Mouse (Mus musculus): ENCODE results near the gene Efna4. TPM values are rescaled to one million over a fixed set of nuclear protein-coding genes. Genes with fewer than 3 reads are reported as not detected.

The Efna4 gene
- polyA plus RNA-seq (2012; rRNA removed; ENCODE audit: low replicate concordance), result 3.7 and 48.7 TPM in 2 replicates

GRCm38 (mm10) chr3:89337721-89338578, at the start of gene Efna4:
Gene Efna4 (minus strand): TSS chr3:89338028.

GRCm38 (mm10) chr3:89365153-89365485, 27.3 kb upstream of the Efna4 start, which contains the start of gene Dcst1:
Gene Dcst1 (minus strand): TSS chr3:89365253.

GRCm38 (mm10) chr3:89361675-89362074, 23.8 kb upstream of the Efna4 start, which contains the start of gene Dcst2:
Gene Dcst2 (plus strand): TSS chr3:89361975.

GRCm38 (mm10) chr3:89349869-89350501, 12.2 kb upstream of the Efna4 start, which contains the start of gene Adam15:
Gene Adam15 (minus strand): TSS chr3:89349996.

GRCm38 (mm10) chr3:89322514-89323165, 15.2 kb downstream of the Efna4 start, which contains the start of gene Efna3:
Gene Efna3 (minus strand): TSS chr3:89322965.

Other genes starting within 250 kb of the Efna4 start
- 34.6 and 53.0 TPM in 2 replicates for gene Rusc1, start 244.7 kb downstream of the Efna4 start, polyA plus RNA-seq (2012; rRNA removed; ENCODE audit: low replicate concordance)
- not detected in 2 replicates for gene Gm43738, start 236.9 kb downstream of the Efna4 start, polyA plus RNA-seq (2012; rRNA removed; ENCODE audit: low replicate concordance)
- gene Fdps, start 236.1 kb downstream of the Efna4 start, polyA plus RNA-seq (2012; rRNA removed; ENCODE audit: low replicate concordance), result 79.2 and 117 TPM in 2 replicates
- gene Pklr, start 201.9 kb downstream of the Efna4 start, polyA plus RNA-seq (2012; rRNA removed; ENCODE audit: low replicate concordance), result 1.9 TPM in 1 of 2 replicates, not detected in the other
- 0.11 and 1.8 TPM in 2 replicates for gene Hcn3, start 177.8 kb downstream of the Efna4 start, polyA plus RNA-seq (2012; rRNA removed; ENCODE audit: low replicate concordance)
- gene Clk2, start 173.2 kb downstream of the Efna4 start, polyA plus RNA-seq (2012; rRNA removed; ENCODE audit: low replicate concordance), result 52.1 and 101 TPM in 2 replicates
- gene Scamp3, start 160.6 kb downstream of the Efna4 start, polyA plus RNA-seq (2012; rRNA removed; ENCODE audit: low replicate concordance), result 176 and 177 TPM in 2 replicates
- gene Fam189b, start 154.9 kb downstream of the Efna4 start, polyA plus RNA-seq (2012; rRNA removed; ENCODE audit: low replicate concordance), result 30.0 and 81.4 TPM in 2 replicates
- 119 and 134 TPM in 2 replicates for gene Gba, start 135.1 kb downstream of the Efna4 start, polyA plus RNA-seq (2012; rRNA removed; ENCODE audit: low replicate concordance)
- gene Thbs3, start 122.8 kb downstream of the Efna4 start, polyA plus RNA-seq (2012; rRNA removed; ENCODE audit: low replicate concordance), result 55.5 and 268 TPM in 2 replicates
- gene Mtx1, start 110.9 kb downstream of the Efna4 start, polyA plus RNA-seq (2012; rRNA removed; ENCODE audit: low replicate concordance), result 170 and 192 TPM in 2 replicates
- gene Muc1, start 109.0 kb downstream of the Efna4 start, polyA plus RNA-seq (2012; rRNA removed; ENCODE audit: low replicate concordance), result 2.8 and 52.8 TPM in 2 replicates
- gene Krtcap2, start 92.1 kb downstream of the Efna4 start, polyA plus RNA-seq (2012; rRNA removed; ENCODE audit: low replicate concordance), result 112 and 194 TPM in 2 replicates
- gene Trim46, start 91.7 kb downstream of the Efna4 start, polyA plus RNA-seq (2012; rRNA removed; ENCODE audit: low replicate concordance), result 5.0 and 16.6 TPM in 2 replicates
- 369 and 505 TPM in 2 replicates for gene Dpm3, start 78.7 kb downstream of the Efna4 start, polyA plus RNA-seq (2012; rRNA removed; ENCODE audit: low replicate concordance)
- gene Slc50a1, start 67.5 kb downstream of the Efna4 start, polyA plus RNA-seq (2012; rRNA removed; ENCODE audit: low replicate concordance), result 187 and 197 TPM in 2 replicates
- 42.8 and 59.6 TPM in 2 replicates for gene Efna1, start 56.9 kb downstream of the Efna4 start, polyA plus RNA-seq (2012; rRNA removed; ENCODE audit: low replicate concordance)
- gene Efna3, start 15.1 kb downstream of the Efna4 start, polyA plus RNA-seq (2012; rRNA removed; ENCODE audit: low replicate concordance), result 0.56 and 5.8 TPM in 2 replicates
- 211 and 374 TPM in 2 replicates for gene Adam15, start 12.0 kb upstream of the Efna4 start, polyA plus RNA-seq (2012; rRNA removed; ENCODE audit: low replicate concordance)
- gene Dcst2, start 23.9 kb upstream of the Efna4 start, polyA plus RNA-seq (2012; rRNA removed; ENCODE audit: low replicate concordance), result 2.2 and 6.3 TPM in 2 replicates
- gene Dcst1, start 27.2 kb upstream of the Efna4 start, polyA plus RNA-seq (2012; rRNA removed; ENCODE audit: low replicate concordance), result 1.1 and 4.6 TPM in 2 replicates
- 69.1 and 111 TPM in 2 replicates for gene Zbtb7b, start 56.7 kb upstream of the Efna4 start, polyA plus RNA-seq (2012; rRNA removed; ENCODE audit: low replicate concordance)
- gene Lenep, start 64.8 kb upstream of the Efna4 start, polyA plus RNA-seq (2012; rRNA removed; ENCODE audit: low replicate concordance), result 0.24 TPM in 1 of 2 replicates, not detected in the other
- gene Flad1, start 73.8 kb upstream of the Efna4 start, polyA plus RNA-seq (2012; rRNA removed; ENCODE audit: low replicate concordance), result 62.8 and 93.5 TPM in 2 replicates
- 46.2 and 57.2 TPM in 2 replicates for gene Cks1b, start 80.4 kb upstream of the Efna4 start, polyA plus RNA-seq (2012; rRNA removed; ENCODE audit: low replicate concordance)
- 109 and 199 TPM in 2 replicates for gene Shc1, start 80.4 kb upstream of the Efna4 start, polyA plus RNA-seq (2012; rRNA removed; ENCODE audit: low replicate concordance)
- gene Pygo2, start 92.2 kb upstream of the Efna4 start, polyA plus RNA-seq (2012; rRNA removed; ENCODE audit: low replicate concordance), result 30.5 and 69.3 TPM in 2 replicates
- gene Pbxip1, start 98.7 kb upstream of the Efna4 start, polyA plus RNA-seq (2012; rRNA removed; ENCODE audit: low replicate concordance), result 53.4 and 121 TPM in 2 replicates
- 67.3 and 96.9 TPM in 2 replicates for gene Pmvk, start 116.5 kb upstream of the Efna4 start, polyA plus RNA-seq (2012; rRNA removed; ENCODE audit: low replicate concordance)
- 1.0 and 33.0 TPM in 2 replicates for gene Kcnn3, start 182.1 kb upstream of the Efna4 start, polyA plus RNA-seq (2012; rRNA removed; ENCODE audit: low replicate concordance)